Mouse (Mus musculus): ENCODE measurements at regions not wholly inside any gene's neighbourhood (a gene's known extent, or its start where the extent isn't known, plus 50 kb on each side); places are given as distances from the start of the nearest gene placed in this dataset.

DNA sequence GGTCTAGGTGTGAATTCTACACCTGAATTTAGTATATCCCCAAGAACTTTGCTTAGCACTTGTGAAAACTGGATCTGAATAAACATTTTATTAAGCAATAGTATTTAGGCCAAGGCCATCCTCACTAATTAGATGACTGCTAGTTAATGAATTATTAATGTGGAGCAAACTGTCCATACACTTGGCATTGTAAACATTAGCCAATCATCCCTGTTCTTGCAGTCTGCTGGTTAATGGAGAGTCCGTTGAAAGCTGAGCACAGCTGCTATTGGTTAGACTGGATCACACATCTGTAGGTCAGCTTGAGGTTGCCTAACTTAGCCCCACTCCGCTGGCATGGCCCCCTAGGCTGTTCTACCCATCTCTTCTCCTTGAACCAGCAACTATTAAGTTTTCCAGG is 826.2 kb upstream of the 4930452B06Rik start:
- no peaks in the 10 kb centered on the region for H3K27me3 ChIP-seq (ENCODE audit: insufficient read depth, low read length)
- H3K27ac ChIP-seq, result no peak overlapping the region
- WGBS, result 68% methylated on average over 2 of the region's 2 CpGs
- no peaks in the 10 kb centered on the region for H3K9me3 ChIP-seq (ENCODE audit: low read length)
- no peaks in the 10 kb centered on the region for H3K36me3 ChIP-seq (ENCODE audit: insufficient read depth, low read length)
- ATAC-seq, result no peak
- no peak overlapping the region for H3K4me2 ChIP-seq (ENCODE audit: low read depth, low read length)
- H3K9ac ChIP-seq (replicated peaks; ENCODE audit: low read length), result no peak overlapping the region
- no peak for TF ChIP-seq CTCF (IDR thresholded peaks at IDR 0.05; ENCODE audit: low read depth)
- no peaks in the 10 kb centered on the region for H3K4me1 ChIP-seq (ENCODE audit: insufficient read depth, low read length)
- H3K4me3 ChIP-seq (ENCODE audit: low read length), result no peak overlapping the region
- DNase-seq (ENCODE audit: low spot score), result no peak

DNA sequence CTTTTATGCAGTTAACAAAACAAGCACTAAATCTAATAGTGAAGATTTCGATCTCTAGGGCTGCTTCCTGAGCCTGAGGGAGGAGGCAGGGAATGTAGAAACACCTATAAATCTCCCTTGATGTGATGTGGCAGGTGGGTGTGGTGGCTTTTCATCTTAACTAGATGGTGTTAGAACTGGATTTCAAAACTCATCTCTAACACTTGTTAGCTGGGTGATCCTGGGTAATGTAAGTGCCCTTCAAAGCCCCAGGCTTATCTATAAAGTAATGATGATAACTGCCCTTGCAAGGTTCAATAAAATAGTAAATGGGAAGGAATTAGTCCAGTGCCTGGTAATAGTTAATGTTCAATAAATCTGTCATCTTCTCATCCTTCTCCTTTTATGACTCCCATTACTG is 822.5 kb upstream of the 4930452B06Rik start:
- no peaks in the 10 kb centered on the region for H3K36me3 ChIP-seq (ENCODE audit: insufficient read depth, low read length)
- no peak overlapping the region for H3K27ac ChIP-seq
- no peak overlapping the region for H3K9ac ChIP-seq (replicated peaks; ENCODE audit: low read length)
- 34% methylated on average over 1 of the region's 1 CpGs for WGBS
- no peak for DNase-seq (ENCODE audit: low spot score)
- H3K27me3 ChIP-seq (ENCODE audit: insufficient read depth, low read length), result no peaks in the 10 kb centered on the region
- no peak for ATAC-seq
- H3K4me3 ChIP-seq (ENCODE audit: low read length), result no peak overlapping the region
- no peak overlapping the region for H3K4me2 ChIP-seq (ENCODE audit: low read depth, low read length)
- no peaks in the 10 kb centered on the region for H3K4me1 ChIP-seq (ENCODE audit: insufficient read depth, low read length)
- H3K9me3 ChIP-seq (ENCODE audit: low read length), result no peaks in the 10 kb centered on the region
- no peak for TF ChIP-seq CTCF (IDR thresholded peaks at IDR 0.05; ENCODE audit: low read depth)

DNA sequence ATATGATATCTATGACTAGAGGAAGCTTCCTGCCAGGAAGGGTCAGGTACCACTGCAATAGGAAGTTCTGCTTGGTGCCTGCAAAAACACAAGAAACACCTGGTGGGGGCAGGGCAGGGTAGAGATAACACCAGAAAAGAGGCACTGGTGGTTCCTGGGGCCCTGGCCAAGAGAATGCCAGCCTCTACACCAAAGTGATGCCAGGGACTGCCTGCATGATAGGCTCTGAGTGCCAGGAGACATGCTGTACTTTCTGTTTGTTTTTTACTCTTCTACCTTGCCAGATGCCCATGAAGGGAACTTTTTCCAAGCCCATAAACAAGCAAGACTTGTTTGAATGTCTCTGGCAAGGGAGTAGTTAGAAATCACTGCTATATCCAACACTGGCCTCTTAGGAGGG is 812.9 kb upstream of the 4930452B06Rik start:
- DNase-seq (ENCODE audit: low spot score), result no peak
- no peak for TF ChIP-seq CTCF (IDR thresholded peaks at IDR 0.05; ENCODE audit: low read depth)
- no peaks in the 10 kb centered on the region for H3K36me3 ChIP-seq (ENCODE audit: insufficient read depth, low read length)
- no peaks in the 10 kb centered on the region for H3K9me3 ChIP-seq (ENCODE audit: low read length)
- ATAC-seq, result no peak
- no peaks in the 10 kb centered on the region for H3K4me1 ChIP-seq (ENCODE audit: insufficient read depth, low read length)
- H3K4me3 ChIP-seq (ENCODE audit: low read length), result no peak overlapping the region
- no peak overlapping the region for H3K4me2 ChIP-seq (ENCODE audit: low read depth, low read length)
- H3K27me3 ChIP-seq (ENCODE audit: insufficient read depth, low read length), result no peaks in the 10 kb centered on the region
- H3K9ac ChIP-seq (replicated peaks; ENCODE audit: low read length), result no peak overlapping the region
- H3K27ac ChIP-seq, result no peak overlapping the region

DNA sequence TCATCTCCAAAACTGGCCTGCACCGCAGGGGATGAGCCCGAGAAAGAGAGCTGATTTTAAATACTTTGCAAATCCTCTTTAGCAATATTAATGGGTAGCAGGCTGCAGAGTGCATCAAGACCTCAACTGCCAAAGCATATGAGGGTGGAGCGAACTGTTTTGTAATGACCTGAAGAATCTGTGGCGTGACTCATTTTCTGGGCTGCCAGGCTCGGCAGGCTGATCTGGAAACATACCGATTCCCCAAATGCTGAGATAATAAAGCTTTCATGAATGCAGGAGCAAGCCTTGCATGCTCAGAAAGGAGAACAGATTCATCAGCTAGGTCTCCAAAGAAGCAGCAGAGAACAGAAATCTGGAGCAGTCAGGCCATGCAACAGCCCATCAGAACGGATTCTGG is 809.1 kb upstream of the 4930452B06Rik start:
- Histone ChIP-seq H3K4me1 (ENCODE audit: insufficient read depth, low read length) (no peaks in the 10 kb centered on the region), H3K27ac (no peak overlapping the region), H3K27me3 (ENCODE audit: insufficient read depth, low read length) (no peaks in the 10 kb centered on the region), H3K36me3 (ENCODE audit: insufficient read depth, low read length) (no peaks in the 10 kb centered on the region), H3K9me3 (ENCODE audit: low read length) (no peaks in the 10 kb centered on the region), H3K4me3 (ENCODE audit: low read length) (no peak overlapping the region), H3K9ac (replicated peaks; ENCODE audit: low read length) (no peak overlapping the region), H3K4me2 (ENCODE audit: low read depth, low read length) (no peak overlapping the region)
- ATAC-seq (no peak), DNase-seq (ENCODE audit: low spot score) (peak; percentile 24)
- no peak for TF ChIP-seq CTCF (IDR thresholded peaks at IDR 0.05; ENCODE audit: low read depth)
- WGBS, result 55% methylated on average over 7 of the region's 7 CpGs

DNA sequence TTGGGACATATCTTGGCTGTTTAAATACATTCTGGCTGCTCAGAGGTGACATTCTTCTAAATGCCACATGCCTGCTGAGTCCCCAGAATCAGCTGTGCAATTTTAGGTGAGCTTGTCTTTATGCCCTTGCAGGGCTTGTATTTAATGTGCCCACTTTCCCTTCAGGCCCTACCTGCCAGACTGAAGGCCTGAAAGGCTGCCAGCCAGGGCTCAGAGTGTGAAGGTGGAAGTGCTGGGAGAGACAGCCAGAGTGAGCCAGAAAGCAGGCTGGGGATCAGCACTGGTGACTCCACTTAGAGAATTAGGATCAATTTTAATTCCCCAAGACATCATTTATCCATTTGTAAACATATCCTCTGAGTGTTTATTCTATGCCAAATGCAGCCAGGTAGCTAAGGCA is 803.6 kb upstream of the 4930452B06Rik start:
- Histone ChIP-seq H3K27ac (no peak overlapping the region), H3K27me3 (ENCODE audit: insufficient read depth, low read length) (no peaks in the 10 kb centered on the region), H3K9ac (replicated peaks; ENCODE audit: low read length) (no peak overlapping the region), H3K4me3 (ENCODE audit: low read length) (no peak overlapping the region), H3K9me3 (ENCODE audit: low read length) (no peaks in the 10 kb centered on the region), H3K4me1 (ENCODE audit: insufficient read depth, low read length) (no peaks in the 10 kb centered on the region), H3K4me2 (ENCODE audit: low read depth, low read length) (no peak overlapping the region), H3K36me3 (ENCODE audit: insufficient read depth, low read length) (no peaks in the 10 kb centered on the region)
- ATAC-seq, result no peak
- DNase-seq (ENCODE audit: low spot score), result no peak
- no peak for TF ChIP-seq CTCF (IDR thresholded peaks at IDR 0.05; ENCODE audit: low read depth)

DNA sequence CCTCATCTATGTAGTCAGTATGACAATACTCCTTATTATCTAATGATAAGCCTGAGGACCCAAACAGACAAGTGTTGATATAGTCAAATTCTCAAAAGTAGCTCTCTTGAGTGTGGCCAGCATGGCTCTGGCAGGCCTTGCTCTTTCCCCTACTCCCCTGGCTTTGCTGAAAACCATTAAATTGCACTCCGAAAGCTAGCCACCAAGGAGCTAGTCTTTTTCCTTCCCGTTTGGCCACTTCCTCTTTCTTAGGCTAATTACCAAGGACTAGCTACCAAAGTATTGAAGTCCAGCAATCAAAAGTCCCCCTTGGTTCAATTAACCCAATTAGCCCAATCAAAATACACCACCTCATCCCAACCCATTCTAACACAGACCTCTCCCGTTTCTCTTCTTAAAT is 802.6 kb upstream of the 4930452B06Rik start:
- no peak for TF ChIP-seq CTCF (IDR thresholded peaks at IDR 0.05; ENCODE audit: low read depth)
- Histone ChIP-seq H3K4me3 (ENCODE audit: low read length) (no peak overlapping the region), H3K4me2 (ENCODE audit: low read depth, low read length) (no peak overlapping the region), H3K4me1 (ENCODE audit: insufficient read depth, low read length) (no peaks in the 10 kb centered on the region), H3K27ac (no peak overlapping the region), H3K36me3 (ENCODE audit: insufficient read depth, low read length) (no peaks in the 10 kb centered on the region), H3K9ac (replicated peaks; ENCODE audit: low read length) (no peak overlapping the region), H3K9me3 (ENCODE audit: low read length) (no peaks in the 10 kb centered on the region), H3K27me3 (ENCODE audit: insufficient read depth, low read length) (no peaks in the 10 kb centered on the region)
- DNase-seq (ENCODE audit: low spot score) (no peak), ATAC-seq (no peak)
- WGBS, result 86% methylated on average over 3 of the region's 3 CpGs

DNA sequence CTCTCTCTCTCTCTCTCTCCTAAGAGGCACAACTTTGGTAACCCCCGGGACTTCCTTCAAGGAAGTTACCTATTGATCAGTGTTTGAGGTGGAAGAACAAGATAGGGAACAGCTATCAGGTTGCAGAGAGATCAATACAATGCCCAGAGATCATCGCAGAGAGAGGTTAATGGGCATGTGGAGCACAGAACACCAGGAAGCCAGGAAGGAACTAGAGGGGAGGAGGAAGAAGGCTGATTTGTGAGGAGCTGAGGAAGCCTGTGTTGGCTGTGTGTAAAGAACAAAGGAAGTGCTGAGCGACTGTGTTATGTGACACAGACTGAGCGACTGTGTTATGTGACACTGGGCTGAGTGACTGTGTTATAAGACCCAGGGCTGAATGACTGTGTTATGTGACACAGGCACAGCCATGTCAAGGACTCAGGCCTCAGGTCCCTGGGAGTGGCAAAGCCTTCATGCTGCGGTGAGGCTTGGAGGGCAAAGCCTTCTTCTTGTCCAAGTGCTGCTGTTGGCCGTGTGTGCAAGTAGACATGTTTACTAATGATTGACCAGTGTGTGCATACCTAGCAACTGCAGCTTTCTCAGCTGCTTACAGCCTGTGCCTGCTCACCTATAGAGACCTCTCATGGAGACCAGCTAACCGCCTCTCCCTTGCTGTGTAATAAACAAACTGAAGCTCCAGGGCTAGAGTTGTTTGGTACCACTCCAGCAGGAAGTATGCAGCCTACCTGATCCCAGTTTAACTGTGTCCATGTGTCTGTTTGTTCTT is 801.8 kb upstream of the 4930452B06Rik start:
- no peak for TF ChIP-seq CTCF (IDR thresholded peaks at IDR 0.05; ENCODE audit: low read depth)
- Histone ChIP-seq H3K4me1 (ENCODE audit: insufficient read depth, low read length) (no peaks in the 10 kb centered on the region), H3K36me3 (ENCODE audit: insufficient read depth, low read length) (no peaks in the 10 kb centered on the region), H3K9ac (replicated peaks; ENCODE audit: low read length) (no peak overlapping the region), H3K27ac (no peak overlapping the region), H3K4me3 (ENCODE audit: low read length) (no peak overlapping the region), H3K27me3 (ENCODE audit: insufficient read depth, low read length) (no peaks in the 10 kb centered on the region), H3K9me3 (ENCODE audit: low read length) (no peaks in the 10 kb centered on the region), H3K4me2 (ENCODE audit: low read depth, low read length) (no peak overlapping the region)
- DNase-seq (ENCODE audit: low spot score) (no peak), ATAC-seq (no peak)
- 65% methylated on average over 7 of the region's 7 CpGs for WGBS

Measured in hindbrain, postnatal 0 days (tissue).